Mouse (Mus musculus) megakaryocyte progenitor cell, adult 5-6 weeks (primary cell): ENCODE results near the gene Chd6. TPM values are rescaled to one million over a fixed set of nuclear protein-coding genes. Genes with fewer than 3 reads are reported as not detected.
"Not testable (repeated sequence)": the region's sequence is repeated elsewhere in the genome, so short reads cannot be mapped to it uniquely, and the experiment has no call there.

Experiments
- ATAC-seq: replicated peaks from 2 replicates; pipeline ENCODE4 v1.8.0; 2016; ENCODE audit warnings: mild to moderate bottlenecking, moderate TSS enrichment, inconsistent platforms; ENCODE audit not compliant: poor library complexity
- total RNA-seq, 2 experiments: library from RNA; stranded (forward) in 1 of 2; stranded (reverse) in 1 of 2; fragments of 157-497, 149-512 nt in 1 of 2; fragments of 200-1000 nt in 1 of 2; gene quantifications; 2 replicates each; pipeline versions ENCODE4 v1.2.3 to v1.2.4; 2015 to 2017

The Chd6 gene
- total RNA-seq, 2 experiments from 2014 or later = 24.5 to 38.9 TPM

DNA sequence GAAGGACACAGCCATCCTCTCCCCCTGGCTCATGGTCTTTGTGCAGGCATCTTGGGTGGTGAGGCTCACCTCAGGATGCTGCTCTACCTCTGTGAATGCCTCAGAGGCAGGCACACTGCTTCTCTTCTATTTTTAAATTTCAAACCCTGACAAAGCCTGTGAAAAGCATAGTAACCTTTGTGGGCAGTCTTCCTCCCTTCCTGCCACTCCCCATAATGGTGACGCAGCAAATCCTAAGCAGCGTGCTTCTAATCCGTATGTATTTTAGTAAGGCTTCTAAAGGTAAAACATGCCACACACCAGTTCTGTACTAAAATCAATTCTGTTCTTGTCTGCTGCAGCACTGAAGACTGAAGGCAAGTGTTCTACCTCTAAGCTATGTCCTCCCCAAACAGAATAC, 116.4 kb downstream of the Chd6 start:
- ATAC-seq = peak; percentile 64

DNA sequence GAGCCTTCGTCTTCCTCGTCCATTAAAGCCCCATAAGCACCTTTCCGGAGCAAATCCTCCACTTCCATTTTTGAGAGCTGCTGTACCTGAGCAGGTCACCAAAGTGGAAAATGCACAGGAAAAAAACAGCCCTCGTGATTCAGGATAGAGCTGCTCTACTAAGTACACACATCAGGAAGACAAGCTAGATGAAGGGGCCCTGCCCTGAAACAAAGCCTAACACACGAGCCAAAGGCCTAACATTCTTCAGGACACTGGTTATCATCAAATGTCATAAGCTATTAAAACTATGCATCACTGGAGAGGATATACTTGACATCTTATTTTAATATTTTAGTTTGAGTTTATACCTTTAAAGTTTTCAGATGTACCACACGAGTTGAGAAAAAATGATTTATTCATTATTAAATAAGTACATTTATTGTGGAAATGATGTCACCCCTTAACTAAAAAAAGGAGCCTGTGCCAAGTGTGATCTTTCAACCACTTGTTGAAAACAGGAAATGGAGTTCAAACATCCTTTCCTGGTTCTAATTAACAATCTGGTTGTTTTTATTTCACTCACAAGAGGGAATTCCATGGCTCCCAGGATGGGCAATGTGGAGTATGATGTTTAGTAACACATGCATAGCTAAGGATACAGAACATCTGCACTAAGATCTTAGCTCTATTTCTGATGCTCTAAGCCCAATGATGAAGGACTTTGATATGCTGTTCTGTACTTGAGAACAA, 118.4 kb downstream of the Chd6 start:
- ATAC-seq = no peak

DNA sequence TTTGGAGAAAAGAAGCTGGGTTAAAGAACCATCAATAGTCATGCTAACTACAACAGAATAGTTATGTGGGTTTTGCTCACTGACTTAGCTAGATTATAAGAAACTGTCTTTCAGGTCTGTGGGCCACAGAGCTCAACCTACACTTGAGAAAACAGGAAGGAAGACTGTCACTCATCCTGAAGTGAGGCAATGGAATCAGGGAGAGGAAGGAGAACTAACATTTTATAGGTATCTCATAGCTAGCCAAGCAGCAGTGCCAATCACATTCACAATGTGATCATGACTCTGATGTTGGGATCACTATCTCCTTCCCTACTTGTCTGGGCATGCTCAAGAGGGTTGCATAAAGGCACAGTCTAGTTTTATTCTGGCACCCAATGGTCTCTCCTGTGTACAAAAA, 121.4 kb downstream of the Chd6 start:
- ATAC-seq = peak; percentile 84

GRCm38 (mm10) chr2:160982636-160983035, 126.2 kb downstream of the Chd6 start:
- no peak for ATAC-seq

GRCm38 (mm10) chr2:160981791-160982190, 127.1 kb downstream of the Chd6 start:
- no peak for ATAC-seq

- no peak for ATAC-seq
Measured at GRCm38 (mm10) chr2:160978651-160979050, 130.2 kb downstream of the Chd6 start.

GRCm38 (mm10) chr2:160977248-160977647, 131.6 kb downstream of the Chd6 start:
- ATAC-seq = peak; percentile 57

- ATAC-seq = no peak
Measured at GRCm38 (mm10) chr2:160973648-160974215, 135.1 kb downstream of the Chd6 start.

DNA sequence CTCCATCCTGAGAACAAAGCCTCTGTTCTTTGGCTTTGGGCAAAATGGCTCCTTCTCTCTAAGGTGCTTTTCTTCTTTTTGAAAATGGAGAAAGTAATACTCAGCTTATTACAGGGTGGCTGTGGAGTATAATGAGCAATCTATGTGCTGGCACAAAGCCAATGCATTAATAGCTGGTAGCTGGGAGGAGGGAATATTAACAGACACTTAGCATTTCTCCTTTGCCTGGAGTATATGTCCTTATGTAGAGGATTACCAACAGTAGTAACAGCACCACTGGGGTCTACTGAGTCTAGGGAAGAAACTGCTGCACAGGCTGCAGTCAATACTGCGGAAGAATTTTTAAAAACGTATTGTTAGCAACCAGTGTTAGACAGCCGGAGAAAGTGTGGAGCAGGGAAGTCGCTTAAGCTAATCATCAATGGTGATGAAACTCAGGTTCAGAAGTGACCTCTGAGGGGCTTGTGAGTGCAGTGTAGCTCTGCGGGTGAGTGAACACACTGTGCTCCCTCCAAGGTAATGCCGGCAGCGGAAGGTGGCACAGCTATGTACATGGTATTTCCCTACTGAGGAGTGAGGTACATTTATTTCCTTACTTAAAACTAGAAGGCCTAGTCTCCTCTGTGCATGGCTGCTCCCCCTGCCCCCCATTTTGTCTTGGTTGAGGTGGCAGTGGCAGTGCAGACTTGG, 136.6 kb downstream of the Chd6 start:
- ATAC-seq = no peak

DNA sequence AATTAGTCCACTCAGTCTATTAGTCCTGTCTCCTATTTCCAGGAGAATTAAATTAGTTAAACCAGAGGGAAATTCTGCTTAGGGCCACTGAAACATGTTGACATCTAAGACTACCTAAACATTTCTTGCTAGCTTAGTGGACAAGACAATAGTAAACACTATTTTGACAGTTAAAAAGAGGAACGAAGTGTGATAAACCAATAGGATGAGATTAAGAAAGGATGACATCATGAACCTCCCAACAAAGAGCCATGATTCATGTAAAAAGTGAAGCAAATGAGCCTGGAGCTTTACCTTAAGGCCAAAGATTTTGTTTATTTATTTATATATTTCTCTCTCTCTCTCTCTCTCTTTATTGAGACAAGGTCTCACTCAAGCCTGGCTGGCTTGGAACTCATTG, 146.7 kb downstream of the Chd6 start:
- ATAC-seq = peak; percentile 53

DNA sequence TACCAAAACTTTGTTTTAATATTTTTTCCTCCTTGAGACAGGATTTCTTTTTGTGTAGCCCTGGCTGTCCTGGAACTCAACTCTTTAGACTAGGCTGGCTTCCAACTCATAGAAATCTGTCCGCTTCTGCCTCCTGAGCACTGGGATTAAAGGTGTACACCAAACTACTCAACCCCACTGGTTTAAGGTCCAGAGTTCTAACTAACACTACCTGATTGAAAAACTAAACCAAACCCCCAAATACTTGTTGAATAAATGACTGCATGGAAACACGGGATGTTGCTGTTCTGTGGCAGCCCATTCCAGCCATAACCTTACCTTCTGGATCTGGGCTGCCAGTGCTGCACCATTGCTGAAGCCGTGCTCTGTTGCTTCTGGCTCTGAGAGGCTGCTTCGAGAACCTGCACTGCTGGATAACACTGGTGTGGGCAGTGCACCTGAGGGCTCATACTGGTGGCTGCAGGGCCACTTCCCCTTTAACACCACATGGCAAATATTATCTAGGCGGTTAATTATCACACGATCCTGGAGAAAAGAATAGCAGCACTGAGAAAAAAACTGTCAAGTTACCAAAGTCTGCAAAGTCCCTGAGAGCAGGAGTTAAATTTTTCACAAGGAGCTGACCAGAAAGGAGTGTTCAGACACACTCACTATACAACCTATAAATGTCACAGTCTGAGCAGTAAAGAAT, 147.8 kb downstream of the Chd6 start:
- ATAC-seq = peak; percentile 33

GRCm38 (mm10) chr2:160959901-160960300, 149.0 kb downstream of the Chd6 start:
- ATAC-seq = no peak

DNA sequence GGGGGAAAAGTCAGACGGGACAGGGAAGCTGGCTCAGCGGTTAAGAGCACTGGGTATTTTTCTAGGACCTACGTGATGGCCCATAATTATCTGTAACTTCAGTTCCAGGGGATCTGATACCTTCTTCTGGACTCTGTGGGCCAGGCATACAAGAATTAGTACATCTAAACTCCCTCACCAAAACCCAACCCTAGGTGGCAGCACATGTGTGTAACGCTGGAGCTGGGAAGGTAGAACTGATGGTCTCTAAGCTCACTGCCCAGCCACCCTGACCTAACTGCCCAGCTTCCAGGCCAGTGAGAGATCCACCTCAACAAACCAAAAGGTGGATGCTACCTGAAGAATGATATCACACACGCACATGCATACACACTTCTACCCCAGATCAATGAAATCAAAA, 150.1 kb downstream of the Chd6 start:
- peak; percentile 39; the same call in 1 of the 2 replicates for ATAC-seq

- not testable (repeated sequence) for ATAC-seq
Measured at GRCm38 (mm10) chr2:160957801-160958200, 151.1 kb downstream of the Chd6 start.

DNA sequence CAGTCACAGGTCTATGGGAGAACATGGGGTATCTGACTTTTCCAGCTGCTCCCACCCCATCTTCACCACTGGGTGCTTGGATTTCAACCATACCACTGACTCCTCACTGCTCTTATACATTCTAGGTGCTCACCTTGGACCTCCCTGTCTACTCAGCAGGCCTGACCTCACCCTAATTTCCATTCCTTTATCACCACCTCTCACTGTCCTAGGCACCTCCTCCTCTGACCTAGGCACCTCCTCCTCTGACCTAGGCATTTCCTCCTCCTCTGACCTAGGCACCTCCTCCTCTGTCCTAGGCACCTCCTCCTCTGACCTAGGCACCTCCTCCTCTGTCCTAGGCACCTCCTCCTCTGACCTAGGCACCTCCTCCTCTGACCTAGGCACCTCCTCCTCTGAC, 151.6 kb downstream of the Chd6 start:
- not testable (repeated sequence) for ATAC-seq

- ATAC-seq = peak; percentile 38; the same call in 1 of the 2 replicates
Measured at GRCm38 (mm10) chr2:160955331-160955730, 153.5 kb downstream of the Chd6 start.

GRCm38 (mm10) chr2:160954541-160954940, 154.3 kb downstream of the Chd6 start:
- ATAC-seq = no peak

DNA sequence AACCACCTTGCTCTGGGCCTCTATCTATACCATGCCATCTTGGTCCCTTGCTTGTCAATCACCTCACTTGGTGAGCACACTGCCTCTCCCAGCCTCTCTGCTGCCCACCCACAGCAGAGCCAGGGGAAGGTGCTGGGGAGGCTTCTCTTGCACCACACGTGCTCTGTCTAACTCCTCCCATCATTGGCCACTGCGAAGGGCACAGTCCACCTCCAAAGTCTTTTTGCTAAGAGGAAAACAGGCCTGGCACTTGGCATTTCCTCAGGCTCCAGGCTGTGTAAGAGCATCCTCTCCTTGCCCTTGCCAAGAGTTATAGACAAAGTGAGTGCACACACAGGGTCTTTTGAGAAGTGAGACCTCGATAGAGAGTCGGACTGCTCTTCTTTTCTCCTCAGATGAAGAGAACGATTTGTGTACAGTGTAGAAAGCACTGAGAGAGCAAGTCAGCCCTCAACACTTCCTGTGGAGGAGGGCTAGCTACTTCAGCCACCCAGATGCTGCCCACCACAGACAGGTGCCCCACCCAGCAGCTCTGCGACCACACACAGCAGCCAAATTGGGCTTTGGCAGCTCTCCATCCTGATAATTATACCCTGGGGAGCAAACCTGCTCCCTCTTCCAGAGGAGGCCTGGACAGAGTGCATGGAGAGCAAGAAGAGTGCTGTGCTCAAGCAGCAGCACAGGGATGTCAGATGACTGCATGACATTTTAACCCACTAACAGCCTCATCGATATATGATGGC, 155.6 kb downstream of the Chd6 start:
- ATAC-seq = peak; percentile 27

GRCm38 (mm10) chr2:160951595-160951994, 157.3 kb downstream of the Chd6 start:
- ATAC-seq = no peak

GRCm38 (mm10) chr2:160942443-160942842, 166.4 kb downstream of the Chd6 start:
- ATAC-seq = 0 out of 2 replicates have a peak, but pooled peaks have one; percentile 15
